Mouse (Mus musculus) monocyte, adult 59 days (primary cell): ENCODE data around the gene Dcakd. TPM values are rescaled to one million over a fixed set of nuclear protein-coding genes. Genes with fewer than 3 reads are reported as not detected.

Experiments
- total RNA-seq, 2 experiments: library from RNA; stranded (reverse); gene quantifications; one replicate each; pipeline ENCODE4 v1.2.4; 2023

Dcakd gene
- 10 to 100 TPM; 30.5 to 33.0 TPM for total RNA-seq

GRCm38 (mm10) chr11:103028176-103028891 lies at the start of gene Dcakd, which contains the start of gene Nmt1:
Gene Dcakd, minus strand, starts transcription at chr11:103028333.
Gene Nmt1, plus strand, starts transcription at chr11:103028190.

GRCm38 (mm10) chr11:102946265-102946991 lies 81.7 kb downstream of the Dcakd start, which contains the start of gene C1ql1:
Gene C1ql1, minus strand, starts transcription at chr11:102946688.

Other genes starting within 250 kb of the Dcakd start
- not detected for gene Gjc1, start 208.6 kb downstream of the Dcakd start, total RNA-seq
- gene Higd1b, start 192.5 kb downstream of the Dcakd start, total RNA-seq: not detected
- gene Eftud2, start 147.3 kb downstream of the Dcakd start, total RNA-seq: 10 to 100 TPM; 80.3 to 82.1 TPM
- not detected for gene Ccdc103, start 147.1 kb downstream of the Dcakd start, total RNA-seq
- not detected for gene Fam187a, start 143.2 kb downstream of the Dcakd start, total RNA-seq
- not detected for gene Gfap, start 127.4 kb downstream of the Dcakd start, total RNA-seq
- under 1 TPM; 0.18 to 0.97 TPM for gene Kif18b, start 103.2 kb downstream of the Dcakd start, total RNA-seq
- not detected for gene C1ql1, start 81.6 kb downstream of the Dcakd start, total RNA-seq
- 10 to 100 TPM; 89.9 to 97.1 TPM for gene Nmt1, start 143 bp downstream of the Dcakd start, total RNA-seq
- gene Plcd3, start 73.3 kb upstream of the Dcakd start, total RNA-seq: under 1 TPM; 0.68 to 0.73 TPM
- gene Acbd4, start 73.3 kb upstream of the Dcakd start, total RNA-seq: 10 to 100 TPM; 21.4 to 24.6 TPM
- 10 to 100 TPM; 47.5 to 61.8 TPM for gene Hexim1, start 87.9 kb upstream of the Dcakd start, total RNA-seq
- 1 to 10 TPM; 2.7 to 3.8 TPM for gene Hexim2, start 104.1 kb upstream of the Dcakd start, total RNA-seq
- gene Fmnl1, start 142.8 kb upstream of the Dcakd start, total RNA-seq: 100 to 1,000 TPM; 741 to 825 TPM
- gene 1700023F06Rik, start 180.2 kb upstream of the Dcakd start, total RNA-seq: not detected
- not detected for gene Spata32, start 190.1 kb upstream of the Dcakd start, total RNA-seq
- 100 to 1,000 TPM; 113 to 117 TPM for gene Map3k14, start 239.1 kb upstream of the Dcakd start, total RNA-seq